Mouse (Mus musculus) megakaryocyte-erythroid progenitor cell, adult 5-6 weeks (primary cell): ENCODE measurements around the gene Prph2. TPM values are rescaled to one million over a fixed set of nuclear protein-coding genes. Genes with fewer than 3 reads are reported as not detected.

Source experiments
- ATAC-seq: replicated peaks from 2 replicates; pipeline ENCODE4 v1.8.0; 2016; ENCODE audit warnings: mild to moderate bottlenecking, inconsistent platforms; ENCODE audit not compliant: severe bottlenecking, poor library complexity, low FRiP score, low TSS enrichment
- total RNA-seq, 2 experiments: library from RNA; stranded (forward) in 1 of 2; stranded (reverse) in 1 of 2; fragments of 200-1000, 215-1000 nt in 1 of 2; fragments of >200 nt in 1 of 2; fragmentation: Nextera tagmentation in 1 of 2; gene quantifications; 2 replicates each; pipeline ENCODE4 v1.2.3; 2014 to 2017

Prph2 gene
- total RNA-seq (2014; fragmentation: Nextera tagmentation) (not detected in 2 replicates), total RNA-seq (2017) (not detected in 2 replicates)

DNA sequence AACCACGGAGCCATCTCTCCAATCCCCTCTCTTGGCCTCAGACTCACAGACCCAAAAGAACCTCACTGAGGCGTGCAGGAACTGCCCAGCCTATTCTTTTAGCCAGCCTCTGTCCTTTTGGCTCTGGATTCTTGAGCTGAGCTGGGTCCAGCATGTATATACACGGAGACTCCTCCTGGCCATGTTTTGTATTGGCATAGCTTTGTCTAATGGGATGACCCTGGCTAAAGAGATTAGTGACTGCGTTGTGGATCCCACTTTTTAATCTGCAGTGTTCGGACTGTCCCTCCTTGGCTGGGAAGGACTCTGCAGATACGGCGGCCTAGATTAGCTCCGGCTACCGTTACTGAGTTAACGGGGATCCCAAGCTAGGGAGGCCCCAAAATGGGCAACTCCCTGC is at the start of gene Prph2:
TSS of gene Prph2 (plus strand) at position 274 of the 400 bp plus-strand sequence.
- ATAC-seq, result no peak

DNA sequence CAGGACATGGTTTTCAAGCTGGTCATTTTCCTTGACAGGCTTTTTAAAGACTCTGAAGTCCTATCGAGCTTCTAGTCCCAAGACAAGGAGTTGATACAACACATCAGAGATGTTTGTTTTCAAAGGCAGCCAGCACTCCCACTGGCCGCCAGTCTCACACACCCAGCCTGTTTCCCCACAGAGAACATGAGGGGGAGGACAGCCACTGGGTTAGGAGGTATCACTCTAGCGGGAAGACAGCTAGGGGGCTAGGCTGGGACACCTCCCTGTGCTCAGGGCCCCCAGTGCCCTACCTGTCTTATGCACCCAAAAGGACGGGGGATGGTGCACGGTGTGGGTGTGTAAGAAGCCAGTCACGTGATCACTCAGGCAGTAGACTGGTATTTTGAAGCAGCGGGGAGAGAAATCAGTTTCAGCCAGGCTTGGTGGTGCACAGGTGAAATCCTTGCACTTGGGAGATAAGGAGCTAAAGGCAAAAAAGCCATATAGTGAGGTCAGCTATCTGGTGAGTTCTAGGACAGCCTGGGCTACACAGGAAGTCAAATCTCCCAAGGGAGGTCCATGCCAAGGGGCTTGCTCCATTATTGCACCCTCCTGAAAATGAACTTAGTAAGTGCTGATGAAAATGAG is 45.6 kb upstream of the Prph2 start:
- ATAC-seq, result peak; percentile 76

DNA sequence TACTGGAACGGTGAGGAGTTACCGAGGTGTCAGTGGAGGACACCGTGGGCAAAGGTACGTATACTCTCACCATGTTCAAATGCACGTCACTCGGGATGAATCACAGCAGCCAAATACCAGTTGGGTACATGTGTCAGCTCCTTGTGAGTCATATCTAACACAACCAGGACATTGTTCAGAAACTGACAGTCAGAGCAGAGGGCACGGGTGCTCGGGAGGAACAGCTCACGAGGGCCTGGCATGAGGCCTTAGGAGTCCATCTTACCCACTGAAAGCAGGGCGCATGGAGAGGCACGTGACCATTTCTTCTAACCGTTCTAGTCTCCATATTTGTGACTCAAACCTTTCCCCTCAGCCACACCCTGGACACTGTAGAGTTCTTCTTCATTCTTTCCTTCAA is 43.4 kb upstream of the Prph2 start:
- no peak for ATAC-seq

- ATAC-seq, result no peak
Observed at GRCm38 (mm10) chr17:46870204-46870798, 40.0 kb upstream of the Prph2 start.

DNA sequence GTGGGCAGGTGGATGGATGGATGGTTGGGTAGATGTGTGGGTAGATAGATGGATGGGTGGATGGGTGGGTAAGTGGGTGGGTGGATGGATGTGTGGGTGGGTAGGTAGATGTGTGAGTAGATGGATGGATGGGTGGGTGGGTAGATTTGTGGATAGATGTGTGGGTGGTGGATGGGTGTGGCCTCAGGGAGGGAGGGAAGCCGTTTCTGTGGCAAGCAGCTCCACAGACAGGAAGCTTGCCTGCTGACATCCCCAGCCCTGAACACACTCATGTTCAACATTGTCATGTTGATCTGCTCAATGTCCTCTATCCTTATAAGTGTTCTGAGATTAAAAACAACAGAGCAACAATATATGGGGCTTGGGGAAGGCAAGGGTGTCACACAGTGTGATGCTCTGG is 39.3 kb upstream of the Prph2 start:
- no peak for ATAC-seq

- no peak for ATAC-seq
Observed at GRCm38 (mm10) chr17:46872806-46873205, 37.5 kb upstream of the Prph2 start.

DNA sequence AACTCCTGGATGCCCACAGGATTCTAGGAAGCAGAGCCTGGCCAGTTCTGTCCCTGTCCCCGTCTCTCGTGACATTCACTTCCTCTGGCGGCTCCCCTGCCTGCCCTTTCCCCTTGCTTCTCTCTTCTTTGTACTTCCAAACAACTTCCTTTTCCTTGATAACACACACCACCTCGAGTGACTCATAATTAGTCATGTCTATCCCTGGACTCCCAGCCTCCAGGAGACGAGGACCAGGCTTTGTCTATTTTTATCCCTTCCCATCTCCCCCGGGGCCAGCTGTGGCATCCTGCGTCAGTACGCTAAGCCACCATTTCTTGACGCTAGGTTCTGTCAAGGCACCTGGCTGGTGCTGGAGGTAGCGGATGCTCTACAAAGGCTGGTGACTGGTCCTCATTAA is 36.1 kb upstream of the Prph2 start:
- ATAC-seq, result no peak

DNA sequence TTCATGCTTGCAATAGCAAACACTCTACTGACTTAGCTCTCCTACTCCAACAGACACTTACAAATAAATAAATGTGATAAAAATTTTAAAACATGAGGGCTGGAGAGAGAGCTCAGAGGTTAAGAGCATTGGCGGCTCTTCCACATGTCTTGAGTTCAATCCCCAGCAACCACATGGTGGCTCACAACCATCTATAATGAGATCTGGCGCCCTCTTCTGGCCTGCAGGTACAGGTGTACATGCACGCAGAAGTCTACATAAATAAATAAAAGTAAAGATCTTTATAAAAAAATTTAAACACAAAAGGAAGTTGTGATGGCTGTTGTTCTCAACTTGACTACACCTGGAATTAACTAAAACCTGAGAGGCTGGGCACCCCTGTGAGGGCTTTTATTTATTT is 34.6 kb upstream of the Prph2 start:
- no peak for ATAC-seq

- ATAC-seq, result no peak
Observed at GRCm38 (mm10) chr17:46876371-46876950, 33.8 kb upstream of the Prph2 start.

GRCm38 (mm10) chr17:46877061-46877460 is 33.2 kb upstream of the Prph2 start:
- ATAC-seq, result no peak

- ATAC-seq, result 0 out of 2 replicates have a peak, but pooled peaks have one; percentile 23
Observed at GRCm38 (mm10) chr17:46879841-46880311, 30.4 kb upstream of the Prph2 start.

- ATAC-seq, result 0 out of 2 replicates have a peak, but pooled peaks have one; percentile 14
Observed at GRCm38 (mm10) chr17:46880322-46880721, 29.9 kb upstream of the Prph2 start.

DNA sequence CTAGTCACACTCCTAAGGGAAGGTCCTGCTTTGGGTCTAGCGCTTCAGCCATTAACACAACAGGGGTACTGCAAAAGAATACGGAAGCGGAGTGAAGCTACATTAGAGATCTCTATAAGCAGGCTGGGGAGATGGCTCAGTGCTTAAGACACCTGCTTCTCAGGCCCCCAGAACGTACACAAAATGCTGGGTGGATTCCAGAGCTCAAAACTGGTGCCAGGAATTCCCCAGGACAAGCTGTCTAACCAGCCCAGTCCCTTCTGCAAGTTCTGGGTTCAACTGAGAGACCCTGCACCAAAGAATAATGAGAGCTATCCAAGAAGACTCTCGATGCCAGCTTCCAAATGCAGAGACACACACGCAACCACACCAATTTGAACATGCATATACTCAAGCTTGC is 28.5 kb upstream of the Prph2 start:
- no peak for ATAC-seq

- no peak for ATAC-seq
Observed at GRCm38 (mm10) chr17:46883107-46883506, 27.2 kb upstream of the Prph2 start.

DNA sequence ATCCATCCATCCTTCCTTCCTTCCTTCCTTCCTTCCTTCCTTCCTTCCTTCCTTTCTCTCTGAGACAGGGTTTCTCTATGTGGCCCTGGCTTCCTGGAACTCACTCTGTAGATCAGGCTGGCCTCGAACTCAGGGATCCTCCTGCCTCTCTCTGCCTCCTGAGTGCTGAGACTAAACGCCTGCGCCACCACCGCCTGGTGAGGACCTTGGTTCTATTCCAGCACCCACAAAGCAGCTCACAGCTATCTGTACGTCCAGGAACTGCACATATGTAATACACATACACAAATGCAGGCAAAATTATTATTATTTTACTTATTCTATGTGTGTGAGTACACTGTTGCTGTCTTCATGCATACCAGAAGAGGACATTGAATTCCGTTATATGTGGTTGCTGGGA is 25.5 kb upstream of the Prph2 start:
- no peak for ATAC-seq

GRCm38 (mm10) chr17:46885218-46885909 is 24.9 kb upstream of the Prph2 start:
- ATAC-seq, result no peak

GRCm38 (mm10) chr17:46885910-46886643 is 24.2 kb upstream of the Prph2 start:
- peak; percentile 41 for ATAC-seq

DNA sequence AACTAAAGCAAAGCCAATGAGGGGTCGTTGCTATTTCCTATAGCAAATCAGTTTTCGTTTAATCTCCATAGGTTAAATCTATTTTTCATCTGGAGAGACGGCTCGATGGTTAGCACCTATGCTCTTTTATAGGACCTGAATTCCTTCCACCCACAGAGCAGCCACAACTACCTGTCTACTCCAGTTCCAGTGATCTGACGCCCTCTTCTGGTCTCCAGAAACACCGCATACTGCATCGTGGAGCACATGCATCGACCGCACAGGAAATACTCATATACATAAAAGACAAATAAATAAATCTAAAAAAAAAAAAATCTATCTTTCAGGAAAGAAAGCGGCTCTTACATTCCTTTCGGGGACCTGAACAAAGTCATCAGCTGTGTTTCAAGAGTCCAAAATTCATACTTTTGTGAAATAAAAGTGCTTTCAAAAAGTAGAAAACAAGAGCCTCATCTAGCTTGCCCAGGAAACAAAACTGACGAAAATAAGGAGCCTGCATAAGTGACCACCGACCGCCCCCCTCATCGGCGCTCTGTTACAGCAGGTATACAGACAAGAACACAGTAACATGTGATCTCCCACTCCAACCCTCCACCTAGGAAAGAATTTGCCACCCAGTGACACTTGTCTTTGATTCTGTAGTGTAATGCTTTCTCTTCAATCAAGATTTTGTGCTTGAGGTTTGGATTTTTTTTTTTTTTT is 21.6 kb upstream of the Prph2 start:
- ATAC-seq, result no peak

- ATAC-seq, result peak; percentile 8
Observed at GRCm38 (mm10) chr17:46889450-46890084, 20.7 kb upstream of the Prph2 start.
